Mouse (Mus musculus): ENCODE results near the gene Prl8a1. TPM values are rescaled to one million over a fixed set of nuclear protein-coding genes. Genes with fewer than 3 reads are reported as not detected.

Gene Prl8a1
- polyA plus RNA-seq (2012; ENCODE audit: insufficient read depth, low replicate concordance), result 1.7 TPM in 1 of 2 replicates, not detected in the other

GRCm38 (mm10) chr13:27582071-27582470, at the start of gene Prl8a1:
Prl8a1 (minus strand) TSS chr13:27582171.
- Histone ChIP-seq H3K4me1 (no peaks in the 10 kb centered on the region), H3K36me3 (replicated peaks; ENCODE audit: low read length) (no peaks in the 10 kb centered on the region), H3K27me3 (replicated peaks) (no peaks in the 10 kb centered on the region), H3K9me3 (no peaks in the 10 kb centered on the region), H3K4me3 (replicated peaks) (no peak within 1 kb of the TSS)
- TF ChIP-seq FLI1 (IDR thresholded peaks at IDR 0.05; ENCODE audit: low read length) (no peak), GATA1 (IDR thresholded peaks at IDR 0.05; ENCODE audit: borderline replicate concordance, low read length) (no peak)

GRCm38 (mm10) chr13:27610482-27610881, 28.5 kb upstream of the Prl8a1 start, which contains the start of gene Prl7b1:
Prl7b1 (minus strand) TSS chr13:27610582.
- Histone ChIP-seq H3K27me3 (replicated peaks) (no peaks in the 10 kb centered on the region), H3K9me3 (no peaks in the 10 kb centered on the region), H3K36me3 (replicated peaks; ENCODE audit: low read length) (no peaks in the 10 kb centered on the region), H3K4me3 (replicated peaks) (no peak within 1 kb of the TSS), H3K4me1 (no peaks in the 10 kb centered on the region)
- TF ChIP-seq GATA1 (IDR thresholded peaks at IDR 0.05; ENCODE audit: borderline replicate concordance, low read length) (no peak), FLI1 (IDR thresholded peaks at IDR 0.05; ENCODE audit: low read length) (no peak)

GRCm38 (mm10) chr13:27564506-27564905, 17.5 kb downstream of the Prl8a1 start, which contains the start of gene Prl8a9:
Prl8a9 (minus strand) TSS chr13:27564606.
- H3K9me3 ChIP-seq, result no peaks in the 10 kb centered on the region
- no peaks in the 10 kb centered on the region for H3K36me3 ChIP-seq (replicated peaks; ENCODE audit: low read length)
- no peak for TF ChIP-seq FLI1 (IDR thresholded peaks at IDR 0.05; ENCODE audit: low read length)
- no peaks in the 10 kb centered on the region for H3K27me3 ChIP-seq (replicated peaks)
- no peak within 1 kb of the TSS for H3K4me3 ChIP-seq (replicated peaks)
- no peaks in the 10 kb centered on the region for H3K4me1 ChIP-seq

GRCm38 (mm10) chr13:27553336-27553735, 28.6 kb downstream of the Prl8a1 start:
- Histone ChIP-seq H3K4me3 (replicated peaks) (no peak overlapping the region), H3K27me3 (replicated peaks) (no peaks in the 10 kb centered on the region), H3K36me3 (replicated peaks; ENCODE audit: low read length) (no peaks in the 10 kb centered on the region), H3K4me1 (no peaks in the 10 kb centered on the region), H3K9me3 (no peaks in the 10 kb centered on the region)
- TF ChIP-seq GATA1 (IDR thresholded peaks at IDR 0.05; ENCODE audit: borderline replicate concordance, low read length), result no peak
- no peak for TF ChIP-seq FLI1 (IDR thresholded peaks at IDR 0.05; ENCODE audit: low read length)

Other genes starting within 250 kb of the Prl8a1 start
- not detected in 2 replicates for gene Prl8a2, start 236.5 kb downstream of the Prl8a1 start, polyA plus RNA-seq (2012; ENCODE audit: insufficient read depth, low replicate concordance)
- not detected in 2 replicates for gene Prl2b1, start 191.3 kb downstream of the Prl8a1 start, polyA plus RNA-seq (2012; ENCODE audit: insufficient read depth, low replicate concordance)
- gene Prl8a6, start 143.5 kb downstream of the Prl8a1 start, polyA plus RNA-seq (2012; ENCODE audit: insufficient read depth, low replicate concordance), result not detected in 2 replicates
- gene Prl8a8, start 69.0 kb downstream of the Prl8a1 start, polyA plus RNA-seq (2012; ENCODE audit: insufficient read depth, low replicate concordance), result not detected in 2 replicates
- gene Prl8a9, start 17.6 kb downstream of the Prl8a1 start, polyA plus RNA-seq (2012; ENCODE audit: insufficient read depth, low replicate concordance), result not detected in 2 replicates
- gene Prl7b1, start 28.4 kb upstream of the Prl8a1 start, polyA plus RNA-seq (2012; ENCODE audit: insufficient read depth, low replicate concordance), result not detected in 2 replicates
- not detected in 2 replicates for gene Prl7a1, start 60.3 kb upstream of the Prl8a1 start, polyA plus RNA-seq (2012; ENCODE audit: insufficient read depth, low replicate concordance)
- not detected in 2 replicates for gene Prl7a2, start 85.9 kb upstream of the Prl8a1 start, polyA plus RNA-seq (2012; ENCODE audit: insufficient read depth, low replicate concordance)
- gene Prl7d1, start 134.6 kb upstream of the Prl8a1 start, polyA plus RNA-seq (2012; ENCODE audit: insufficient read depth, low replicate concordance), result not detected in 2 replicates
- gene Prl7c1, start 198.6 kb upstream of the Prl8a1 start, polyA plus RNA-seq (2012; ENCODE audit: insufficient read depth, low replicate concordance), result not detected in 2 replicates
- gene Prl2a1, start 219.5 kb upstream of the Prl8a1 start, polyA plus RNA-seq (2012; ENCODE audit: insufficient read depth, low replicate concordance), result not detected in 2 replicates

Measured in megakaryocyte, embryonic 14.5 days (primary cell).